Mouse (Mus musculus) hindbrain, embryonic 11.5 days (tissue): ENCODE results near the gene Exoc7. TPM values are rescaled to one million over a fixed set of nuclear protein-coding genes. Genes with fewer than 3 reads are reported as not detected.

ENCODE experiments used
- ATAC-seq: fragments of 200-750 bp; cut with Nextera tagmentation; 2 replicates; pipeline ENCODE4 v1.8.0; 2017; ENCODE audit warnings: mild to moderate bottlenecking, moderate TSS enrichment, moderate library complexity; ENCODE audit not compliant: low FRiP score
- DNase-seq: peaks from one replicate; pipeline ENCODE4 v3.0.0-alpha.2; 2015; ENCODE audit warnings: low spot score
- H3K27ac ChIP-seq: fragments of 300-500 bp; sonication (generic); 2 replicates; pipeline ENCODE4 v1.5.1; 2014; ENCODE audit warnings: mild to moderate bottlenecking, low read depth, low read length
- H3K27me3 ChIP-seq: fragments of 300-500 bp; sonication (generic); 2 replicates; pipeline ENCODE4 v1.6.1; 2014; ENCODE audit warnings: mild to moderate bottlenecking, low read length, moderate library complexity, mixed read lengths; ENCODE audit not compliant: control insufficient read depth, insufficient read depth
- H3K36me3 ChIP-seq: fragments of 300-500 bp; sonication (generic); 2 replicates; pipeline ENCODE4 v1.6.1; 2014; ENCODE audit warnings: mild to moderate bottlenecking, low read length, moderate library complexity, mixed read lengths; ENCODE audit not compliant: control insufficient read depth, insufficient read depth
- H3K4me1 ChIP-seq: fragments of 300-500 bp; sonication (generic); replicated peaks from 2 replicates; pipeline ENCODE4 v1.6.1; 2014; ENCODE audit warnings: low read length, mixed read lengths; ENCODE audit not compliant: control insufficient read depth, insufficient read depth
- H3K4me2 ChIP-seq: fragments of 300-500 bp; sonication (generic); replicated peaks from 2 replicates; pipeline ENCODE4 v1.6.1; 2014; ENCODE audit warnings: mild to moderate bottlenecking, low read depth, low read length
- H3K4me3 ChIP-seq: fragments of 300-500 bp; sonication (generic); 2 replicates; pipeline ENCODE4 v1.5.1; 2014; ENCODE audit warnings: low read depth, low read length
- H3K9ac ChIP-seq: fragments of 300-500 bp; sonication (generic); 2 replicates; pipeline ENCODE4 v1.6.1; 2014; ENCODE audit warnings: low read depth, low read length
- H3K9me3 ChIP-seq: fragments of 300-500 bp; sonication (generic); 2 replicates; pipeline ENCODE4 v1.6.1; 2016; ENCODE audit warnings: low read length; ENCODE audit not compliant: control insufficient read depth
- WGBS: fragments of 180-500 bp; shearing (Covaris S2); extraction: QIAGEN DNeasy Blood & Tissue Kit; methylation state at CpG from one replicate; pipeline ENCODE4 v1.1.7; 2014; 5-methylcytosine and 5-hydroxymethylcytosine counted together
- polyA plus RNA-seq: library from polyadenylated mRNA; unstranded; fragments of >200 nt; fragmentation: Nextera tagmentation; extraction: Ambion mirVana; gene quantifications from 2 replicates; pipeline ENCODE4 v1.2.1, GENCODE M21; 2014

The Exoc7 gene
- polyA plus RNA-seq, 1 experiment from 2014 or later: 68.3 TPM

GRCm38 (mm10) chr11:116337000-116337399, 30.0 kb upstream of the Exoc7 start:
- Histone ChIP-seq H3K36me3 (0 out of 2 replicates have a peak, but pooled peaks cover 2% of the 10 kb centered on the region), H3K9ac (0 out of 2 replicates have a peak overlapping the region, but pooled peaks have one; percentile 15), H3K4me2 (no peak overlapping the region), H3K4me3 (no peak overlapping the region), H3K4me1 (peaks cover 27% of the 10 kb centered on the region), H3K27ac (no peak overlapping the region), H3K27me3 (peaks cover 14% of the 10 kb centered on the region), H3K9me3 (no peaks in the 10 kb centered on the region)
- WGBS: 57% methylated on average over 11 of the region's 12 CpGs
- ATAC-seq: no peak
- no peak for DNase-seq

- Histone ChIP-seq H3K9me3 (no peaks in the 10 kb centered on the region), H3K4me1 (peaks cover 31% of the 10 kb centered on the region), H3K4me3 (peak overlapping the region; percentile 40; the same call in 1 of the 2 replicates), H3K36me3 (0 out of 2 replicates have a peak, but pooled peaks cover 2% of the 10 kb centered on the region), H3K27ac (no peak overlapping the region), H3K9ac (peak overlapping the region; percentile 59; the same call in 1 of the 2 replicates), H3K4me2 (peak overlapping the region; percentile 90), H3K27me3 (peaks cover 14% of the 10 kb centered on the region)
- ATAC-seq: no peak
- DNase-seq: no peak
- WGBS: 87% methylated on average over 4 of the region's 4 CpGs
These were observed 29.4 kb upstream of the Exoc7 start for GRCm38 (mm10) chr11:116336393-116336792.

GRCm38 (mm10) chr11:116335244-116336036, 28.4 kb upstream of the Exoc7 start, which contains the start of gene Foxj1:
TSS of gene Foxj1 (minus strand) at chr11:116335399.
- H3K9me3 ChIP-seq: no peaks in the 10 kb centered on the region
- under 1% methylated on average over 60 of the region's 61 CpGs for WGBS
- H3K9ac ChIP-seq: peak within 1 kb of the TSS; percentile 59
- peaks cover 34% of the 10 kb centered on the region for H3K4me1 ChIP-seq
- peak within 1 kb of the TSS; percentile 90 for H3K4me2 ChIP-seq
- H3K27me3 ChIP-seq: peaks cover 16% of the 10 kb centered on the region
- DNase-seq: peak; percentile 99
- H3K27ac ChIP-seq: peak within 1 kb of the TSS; percentile 34; the same call in 1 of the 2 replicates
- H3K36me3 ChIP-seq: 0 out of 2 replicates have a peak, but pooled peaks cover 2% of the 10 kb centered on the region
- H3K4me3 ChIP-seq: peak within 1 kb of the TSS; percentile 40
- peak; percentile 83 for ATAC-seq

- H3K9me3 ChIP-seq: no peaks in the 10 kb centered on the region
- ATAC-seq (no peak), DNase-seq (peak; percentile 43)
- peak overlapping the region; percentile 40 for H3K4me3 ChIP-seq
- H3K9ac ChIP-seq: no peak overlapping the region; the same call in 1 of the 2 replicates
- H3K27me3 ChIP-seq: peaks cover 16% of the 10 kb centered on the region
- H3K27ac ChIP-seq: no peak overlapping the region
- WGBS: 8% methylated on average over 24 of the region's 26 CpGs
- 0 out of 2 replicates have a peak, but pooled peaks cover 2% of the 10 kb centered on the region for H3K36me3 ChIP-seq
- peak overlapping the region; percentile 90 for H3K4me2 ChIP-seq
- H3K4me1 ChIP-seq: peaks cover 41% of the 10 kb centered on the region
These were observed 27.4 kb upstream of the Exoc7 start for GRCm38 (mm10) chr11:116334417-116334782.

GRCm38 (mm10) chr11:116333526-116334416, 26.7 kb upstream of the Exoc7 start:
- Histone ChIP-seq H3K4me2 (peak overlapping the region; percentile 90), H3K36me3 (0 out of 2 replicates have a peak, but pooled peaks cover 2% of the 10 kb centered on the region), H3K27me3 (peaks cover 16% of the 10 kb centered on the region), H3K9me3 (no peaks in the 10 kb centered on the region), H3K4me1 (peaks cover 44% of the 10 kb centered on the region), H3K27ac (no peak overlapping the region), H3K4me3 (peak overlapping the region; percentile 40), H3K9ac (no peak overlapping the region; the same call in 1 of the 2 replicates)
- WGBS: 28% methylated on average over 30 of the region's 31 CpGs
- DNase-seq: peak; percentile 31
- no peak for ATAC-seq

GRCm38 (mm10) chr11:116332983-116333270, 25.9 kb upstream of the Exoc7 start:
- Histone ChIP-seq H3K27me3 (peaks cover 16% of the 10 kb centered on the region), H3K9ac (no peak overlapping the region), H3K4me3 (no peak overlapping the region), H3K9me3 (no peaks in the 10 kb centered on the region), H3K36me3 (0 out of 2 replicates have a peak, but pooled peaks cover under 1% of the 10 kb centered on the region), H3K4me2 (peak overlapping the region; percentile 20; the same call in 1 of the 2 replicates), H3K4me1 (peaks cover 44% of the 10 kb centered on the region), H3K27ac (peak overlapping the region; percentile 51; the same call in 1 of the 2 replicates)
- no peak for ATAC-seq
- 70% methylated on average over 3 of the region's 3 CpGs for WGBS
- DNase-seq: no peak

GRCm38 (mm10) chr11:116332232-116332982, 25.4 kb upstream of the Exoc7 start:
- no peaks in the 10 kb centered on the region for H3K9me3 ChIP-seq
- H3K36me3 ChIP-seq: no peaks in the 10 kb centered on the region
- peak; percentile 75 for ATAC-seq
- peak; percentile 76 for DNase-seq
- peak overlapping the region; percentile 86 for H3K27ac ChIP-seq
- H3K27me3 ChIP-seq: peaks cover 16% of the 10 kb centered on the region
- 24% methylated on average over 15 of the region's 19 CpGs for WGBS
- no peak overlapping the region for H3K4me3 ChIP-seq
- peaks cover 44% of the 10 kb centered on the region for H3K4me1 ChIP-seq
- peak overlapping the region; percentile 29 for H3K4me2 ChIP-seq
- peak overlapping the region; percentile 34; the same call in 1 of the 2 replicates for H3K9ac ChIP-seq

- Histone ChIP-seq H3K4me3 (no peak overlapping the region), H3K27ac (peak overlapping the region; percentile 66), H3K9ac (no peak overlapping the region), H3K4me2 (no peak overlapping the region), H3K9me3 (no peaks in the 10 kb centered on the region), H3K27me3 (peaks cover 16% of the 10 kb centered on the region), H3K4me1 (peaks cover 44% of the 10 kb centered on the region), H3K36me3 (no peaks in the 10 kb centered on the region)
- DNase-seq: no peak
- WGBS: 59% methylated on average over 7 of the region's 7 CpGs
- no peak for ATAC-seq
These were observed 23.1 kb upstream of the Exoc7 start for GRCm38 (mm10) chr11:116330211-116330518.
